Mouse (Mus musculus): ENCODE measurements around the gene Dact3.

GRCm38 (mm10) chr7:16885905-16886304, 10.8 kb downstream of the Dact3 start:
- TF ChIP-seq CTCF (IDR thresholded peaks at IDR 0.05; ENCODE audit: borderline replicate concordance, control insufficient read depth, extremely low read depth, insufficient read depth, low read length, poor library complexity), result no peak
- no peak for TF ChIP-seq POLR2A (IDR thresholded peaks at IDR 0.05; ENCODE audit: control insufficient read depth, extremely low read depth, insufficient read depth, low read length, poor library complexity)

All from thymus, adult 2 months (tissue).